Mouse (Mus musculus): Measurements from ENCODE around the gene Rps26.

Rps26 gene

DNA sequence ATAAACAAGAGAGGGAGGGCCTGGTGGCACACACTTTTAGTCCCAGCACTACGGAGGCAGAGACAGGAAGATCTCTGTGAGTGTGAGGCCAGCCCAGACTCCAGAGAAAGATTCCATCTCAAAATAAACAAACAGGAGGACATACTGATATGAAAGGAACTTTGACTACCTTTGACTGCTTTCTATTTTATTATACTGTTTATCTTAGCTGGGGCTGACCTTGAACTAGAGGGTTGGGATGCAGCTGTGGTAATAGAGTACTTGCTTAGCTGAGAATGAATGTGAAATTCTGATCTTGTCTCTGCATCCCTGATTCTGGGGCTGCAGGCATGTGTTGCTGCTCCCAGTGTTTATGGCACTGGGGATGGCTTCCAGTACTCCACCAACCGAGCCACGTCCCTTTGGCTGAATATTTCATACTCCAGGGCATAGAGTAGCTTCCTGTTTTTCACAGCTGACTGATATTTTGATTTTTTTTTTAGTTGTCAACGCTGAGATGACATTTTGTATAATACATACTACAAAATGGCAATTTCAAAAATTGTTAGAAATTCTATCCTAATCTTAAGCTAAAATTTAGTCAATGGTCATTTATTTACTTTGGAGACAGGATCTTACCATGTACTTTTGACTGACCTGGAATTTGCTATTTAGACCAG, 23.9 kb downstream of the Rps26 start:
- DNase-seq, result no peak

GRCm38 (mm10) chr10:128601499-128601898, 25.0 kb downstream of the Rps26 start:
- DNase-seq, result no peak

DNA sequence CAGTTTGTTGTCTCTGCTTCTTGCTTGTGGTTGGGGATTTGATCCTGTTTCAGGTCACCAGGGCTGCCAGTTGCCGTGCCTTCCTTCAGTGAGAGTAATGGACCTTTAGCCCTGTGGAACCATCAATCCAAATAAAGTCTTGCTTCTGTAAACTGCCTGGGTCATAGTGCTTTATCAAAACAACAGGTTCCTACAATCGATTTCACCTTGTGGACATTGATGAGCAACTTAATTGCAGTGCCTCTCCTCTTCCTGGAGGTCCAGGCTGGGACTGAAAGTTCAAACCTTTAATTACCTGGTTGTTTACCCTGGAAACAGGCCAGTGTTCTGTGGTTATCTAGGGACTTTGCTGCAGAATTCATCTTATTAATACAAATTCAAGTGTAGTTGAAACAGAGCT, 28.1 kb downstream of the Rps26 start:
- DNase-seq, result no peak

GRCm38 (mm10) chr10:128592797-128593196, 33.8 kb downstream of the Rps26 start:
- no peak for DNase-seq

- no peak for DNase-seq
Observed at GRCm38 (mm10) chr10:128591436-128591835, 35.1 kb downstream of the Rps26 start.

DNA sequence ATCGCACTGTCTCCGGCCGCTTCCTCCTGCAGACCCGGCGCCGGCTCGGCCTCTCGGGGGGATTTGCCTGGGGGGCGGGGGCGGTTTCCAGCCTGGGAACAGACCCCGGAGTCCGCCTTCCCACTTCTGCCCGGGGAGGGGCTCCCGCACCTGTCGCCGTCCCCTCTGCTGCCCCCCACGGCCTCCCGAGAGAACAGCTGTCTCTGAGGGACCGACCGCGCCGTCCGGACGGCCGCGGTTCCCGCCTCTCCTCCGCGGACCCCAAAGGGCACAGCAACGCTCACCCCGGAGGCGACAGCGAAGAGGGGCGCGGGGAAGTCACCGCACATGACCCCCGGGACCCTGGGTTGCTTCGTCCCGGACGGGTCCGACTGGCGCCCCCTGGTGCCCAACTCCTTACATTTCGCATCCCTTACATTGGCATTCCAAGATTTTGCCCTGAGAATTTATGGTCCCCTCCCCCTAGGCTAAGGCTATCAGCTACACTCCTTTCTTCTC, 36.3 kb downstream of the Rps26 start:
- peak; percentile 66 to 67 for DNase-seq

DNA sequence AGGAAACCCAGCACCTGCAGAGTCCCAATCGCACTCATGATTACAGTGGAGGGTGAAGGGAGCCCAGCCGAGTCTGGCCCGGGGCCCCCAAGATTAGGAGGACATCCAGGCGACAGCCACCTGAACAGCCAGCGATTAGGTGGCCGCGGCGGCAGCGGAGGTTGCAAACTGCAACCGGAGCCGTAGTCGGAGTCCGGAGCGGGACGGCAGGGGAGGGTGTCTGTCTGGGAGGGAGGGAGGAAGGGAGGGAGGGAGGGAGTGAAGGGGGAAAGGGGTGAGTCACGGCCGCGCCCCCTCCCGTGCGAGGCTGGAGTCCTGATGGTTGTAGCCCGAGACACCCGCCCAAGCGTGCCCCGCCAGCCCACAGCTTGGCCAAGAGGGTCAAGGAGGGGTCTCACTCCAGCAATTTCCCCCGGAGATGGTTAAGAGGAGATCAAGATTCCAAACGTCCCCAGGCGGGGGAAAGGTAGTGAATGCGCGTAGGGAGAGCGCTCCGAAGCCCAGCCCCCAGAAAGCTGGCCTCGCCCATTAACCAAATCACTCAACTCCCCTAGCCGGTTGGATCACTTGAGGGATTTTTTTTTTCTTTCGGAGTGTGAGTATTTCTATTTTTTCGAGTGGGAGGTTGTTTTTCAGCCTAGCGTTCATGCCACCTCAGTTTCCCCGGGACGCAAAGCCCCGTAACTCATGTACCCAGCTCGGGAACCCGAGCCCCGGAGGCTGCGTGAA, 36.9 kb downstream of the Rps26 start, which contains the start of gene Erbb3:
Gene Erbb3, minus strand, starts transcription at position 189 of the 729 bp plus-strand sequence.
- peak; percentile 80 to 81 for DNase-seq

DNA sequence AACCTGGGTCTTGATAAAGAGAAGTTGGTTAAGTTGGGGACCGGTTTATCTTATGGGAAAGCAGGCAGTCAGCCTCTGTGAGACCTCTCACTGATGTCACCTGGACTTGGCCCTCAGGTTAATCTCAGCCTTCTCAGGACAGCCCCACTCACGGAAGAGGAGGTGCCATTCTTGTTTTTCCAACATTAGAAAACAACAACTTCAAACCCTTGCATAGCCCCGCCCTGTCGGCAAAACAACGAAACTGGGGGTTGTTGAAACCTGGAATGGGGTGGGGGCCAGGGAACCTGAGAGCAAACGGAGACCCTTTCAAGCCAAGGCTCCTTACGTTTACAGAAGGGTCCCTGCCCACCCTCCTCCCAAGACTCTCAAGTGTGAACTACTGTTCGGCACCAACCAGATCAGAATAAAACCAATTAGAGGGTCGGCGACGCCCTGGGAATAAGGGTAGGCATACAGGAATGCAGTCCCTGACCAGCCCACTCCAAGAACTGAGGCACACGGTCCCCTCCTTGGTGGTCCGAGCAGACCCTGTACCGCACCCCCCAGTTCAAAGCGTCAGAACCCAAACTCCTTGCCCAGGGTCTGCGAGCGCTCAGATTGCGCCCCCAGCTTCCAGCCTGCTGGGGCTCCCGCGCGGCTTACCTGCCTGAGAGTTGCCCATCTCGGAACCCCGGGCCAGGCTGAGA, 37.6 kb downstream of the Rps26 start:
- peak; percentile 46 to 59 for DNase-seq

GRCm38 (mm10) chr10:128588136-128588535, 38.4 kb downstream of the Rps26 start:
- DNase-seq, result peak in 1 of 2 experiments; percentile 29

DNA sequence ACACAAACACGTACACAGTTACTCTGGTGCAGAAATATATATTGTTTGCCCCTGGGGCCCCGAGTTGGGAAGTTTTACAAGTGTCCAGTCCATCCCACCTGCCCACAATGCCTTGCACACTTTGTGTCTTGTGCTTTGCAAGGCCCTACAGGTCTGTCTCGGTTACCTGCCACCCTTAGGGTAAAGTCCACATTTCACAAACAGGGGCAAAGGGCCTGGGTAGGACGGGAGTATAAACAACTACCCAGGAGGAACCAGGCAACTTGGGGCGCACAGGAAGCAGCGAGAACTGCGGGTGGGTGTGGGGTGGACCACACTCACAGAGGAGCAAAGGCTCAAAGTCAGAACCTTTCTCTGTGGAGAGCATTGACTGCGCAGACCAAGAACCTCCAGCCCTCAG, 38.9 kb downstream of the Rps26 start:
- DNase-seq, result no peak

- no peak for DNase-seq
Observed at GRCm38 (mm10) chr10:128587120-128587519, 39.4 kb downstream of the Rps26 start.

DNA sequence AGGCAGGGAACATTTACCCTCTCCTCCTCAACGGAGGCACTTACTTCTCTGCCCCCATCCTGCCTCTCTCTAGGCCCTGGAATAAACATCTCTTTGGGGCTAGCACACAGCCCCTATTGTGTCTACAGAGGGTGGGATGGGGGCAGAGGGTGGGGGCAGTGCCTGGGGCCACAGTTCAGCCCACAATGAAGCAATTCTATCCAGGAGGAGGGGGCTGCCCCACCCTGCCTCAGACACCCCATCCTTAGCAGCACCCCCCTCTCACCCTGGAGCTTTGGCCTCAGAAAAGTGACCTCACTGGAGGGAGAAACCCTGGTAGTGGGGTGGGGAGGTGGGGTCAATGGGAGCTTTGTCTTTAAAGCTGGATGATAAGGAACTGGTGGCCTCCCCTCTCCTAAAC, 40.0 kb downstream of the Rps26 start:
- DNase-seq, result no peak

DNA sequence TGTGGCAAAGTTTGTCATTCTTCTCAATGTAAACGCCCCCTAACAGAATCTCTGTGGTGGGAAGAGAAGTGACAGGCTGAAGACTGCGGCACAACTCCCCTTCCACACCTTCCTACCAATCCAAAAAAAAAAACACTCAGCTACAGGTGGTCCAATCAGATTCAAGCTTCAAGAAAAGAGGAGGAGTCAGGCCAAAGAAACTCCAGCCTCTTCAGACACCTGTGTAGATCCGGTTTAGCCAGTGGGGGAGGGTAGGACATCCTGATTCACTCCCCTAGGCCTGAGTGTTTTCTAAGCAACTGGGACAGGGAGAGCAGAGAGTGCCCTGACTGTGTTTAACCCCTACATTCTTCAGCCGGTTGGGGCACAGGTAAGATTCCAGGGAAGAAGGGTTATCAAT, 42.2 kb downstream of the Rps26 start:
- DNase-seq, result peak; percentile 86 to 93

- peak; percentile 91 to 94 for DNase-seq
Observed at GRCm38 (mm10) chr10:128583644-128584043, 42.9 kb downstream of the Rps26 start.

DNA sequence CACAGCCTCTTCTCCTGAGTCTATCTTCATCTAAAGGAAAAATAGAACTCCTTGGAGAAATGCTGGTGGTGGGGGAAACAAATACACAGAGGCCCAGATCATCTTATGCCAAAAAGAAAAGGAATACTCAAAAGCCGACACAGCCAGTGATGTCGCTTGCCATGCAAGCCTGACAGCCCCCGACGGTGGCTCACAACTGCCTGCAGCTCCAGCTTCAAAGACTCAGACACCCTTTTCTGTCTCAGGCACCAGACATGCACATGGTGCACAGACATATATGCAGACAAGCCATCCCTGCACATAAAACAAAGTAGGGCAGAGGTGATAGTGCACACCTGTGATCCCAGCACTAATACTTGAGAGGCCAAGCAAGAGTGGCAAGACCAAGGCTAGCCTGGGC, 46.8 kb downstream of the Rps26 start:
- DNase-seq, result no peak

DNA sequence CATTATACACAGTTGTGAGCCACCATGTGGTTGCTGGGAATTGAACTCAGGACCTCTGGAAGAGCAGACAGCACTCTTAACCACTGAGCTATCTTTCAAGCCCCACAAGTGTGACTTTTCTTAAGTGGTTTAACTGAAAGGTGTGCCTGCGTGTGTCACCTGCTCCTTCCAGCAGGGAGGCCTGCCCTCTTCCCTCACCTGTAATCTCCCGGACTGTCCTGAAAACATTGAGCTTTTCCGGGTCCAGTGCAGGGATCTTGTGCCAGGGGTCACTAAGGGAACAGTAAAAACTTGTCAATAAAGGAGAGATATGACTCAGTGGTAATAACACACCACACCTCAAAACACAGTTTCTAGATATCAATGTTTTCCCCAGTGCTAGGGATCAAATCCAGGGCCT, 47.2 kb downstream of the Rps26 start:
- no peak for DNase-seq

GRCm38 (mm10) chr10:128578330-128578729, 48.2 kb downstream of the Rps26 start:
- DNase-seq, result no peak

GRCm38 (mm10) chr10:128575063-128575462, 51.5 kb downstream of the Rps26 start:
- DNase-seq, result no peak
